Mouse (Mus musculus): ENCODE data around the gene Fsd2.

DNA sequence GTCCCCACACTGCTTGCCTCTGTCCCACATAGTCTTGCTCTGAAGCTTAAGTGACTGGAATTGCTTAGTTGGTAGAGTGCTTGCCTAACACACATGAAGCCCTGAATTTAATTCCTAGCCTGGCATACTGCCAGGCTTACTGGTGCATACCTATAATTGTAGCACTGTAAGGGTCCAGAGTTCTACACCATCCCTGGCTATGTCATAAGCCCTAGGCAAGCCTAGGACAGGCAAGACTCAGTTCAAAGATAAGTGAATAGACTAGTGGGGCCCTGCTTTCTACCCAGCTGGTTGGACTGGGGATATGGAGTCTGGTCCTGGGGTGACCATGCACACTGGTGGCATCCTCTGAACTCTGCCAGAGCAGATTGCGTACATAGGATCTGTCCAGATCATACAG is 30.9 kb upstream of the Fsd2 start:
- TF ChIP-seq CTCF (IDR thresholded peaks at IDR 0.05; ENCODE audit: insufficient read depth, low read length) (no peak), POLR2A (IDR thresholded peaks at IDR 0.05; ENCODE audit: borderline replicate concordance, extremely low read depth, low read depth, low read length) (no peak)

Data from lung, adult 2 months (tissue).